Mouse (Mus musculus): ENCODE results near the gene Gcnt4. TPM values are rescaled to one million over a fixed set of nuclear protein-coding genes. Genes with fewer than 3 reads are reported as not detected.
"Not testable (repeated sequence)": the region's sequence is repeated elsewhere in the genome, so short reads cannot be mapped to it uniquely, and the experiment has no call there.

The Gcnt4 gene
- polyA plus RNA-seq (2014; fragmentation: Nextera tagmentation; extraction: Ambion mirVana): 0.25 and 0.29 TPM in 2 replicates

GRCm38 (mm10) chr13:96923999-96924961 is at the start of gene Gcnt4:
TSS of gene Gcnt4 (plus strand) at chr13:96924689.
- Histone ChIP-seq H3K4me1 (ENCODE audit: control insufficient read depth, insufficient read depth, low read length) (peaks cover 13% of the 10 kb centered on the region), H3K27me3 (ENCODE audit: control insufficient read depth, insufficient read depth, low read length) (peaks cover 18% of the 10 kb centered on the region), H3K9me3 (ENCODE audit: control insufficient read depth, low read length) (no peaks in the 10 kb centered on the region), H3K4me2 (peak within 1 kb of the TSS; percentile 99), H3K27ac (ENCODE audit: low read depth, low read length) (no peak within 1 kb of the TSS), H3K4me3 (ENCODE audit: low read depth, low read length) (peak within 1 kb of the TSS; percentile 65), H3K9ac (ENCODE audit: low read length) (peak within 1 kb of the TSS; percentile 71), H3K36me3 (ENCODE audit: control insufficient read depth, insufficient read depth, low read length) (no peaks in the 10 kb centered on the region)
- peak; percentile 85 for ATAC-seq (ENCODE audit: low FRiP score)
- 10% methylated on average over 53 of the region's 56 CpGs for WGBS
- DNase-seq (ENCODE audit: low spot score, missing footprints): peak; percentile 96

GRCm38 (mm10) chr13:96878220-96879057 is 46.0 kb upstream of the Gcnt4 start:
- 43% methylated on average over 12 of the region's 12 CpGs for WGBS
- Histone ChIP-seq H3K9me3 (ENCODE audit: control insufficient read depth, low read length) (no peaks in the 10 kb centered on the region), H3K4me1 (ENCODE audit: control insufficient read depth, insufficient read depth, low read length) (peaks cover 8% of the 10 kb centered on the region; the same call in 1 of the 2 replicates), H3K36me3 (ENCODE audit: control insufficient read depth, insufficient read depth, low read length) (no peaks in the 10 kb centered on the region), H3K27me3 (ENCODE audit: control insufficient read depth, insufficient read depth, low read length) (no peaks in the 10 kb centered on the region), H3K4me2 (0 out of 2 replicates have a peak overlapping the region, but pooled peaks have one; percentile 7), H3K27ac (ENCODE audit: low read depth, low read length) (no peak overlapping the region), H3K9ac (ENCODE audit: low read length) (0 out of 2 replicates have a peak overlapping the region, but pooled peaks have one; percentile 9), H3K4me3 (ENCODE audit: low read depth, low read length) (no peak overlapping the region)
- peak; percentile 90 for DNase-seq (ENCODE audit: low spot score, missing footprints)
- no peak for ATAC-seq (ENCODE audit: low FRiP score)

- ATAC-seq (ENCODE audit: low FRiP score): no peak
- 40% methylated on average over 1 of the region's 1 CpGs for WGBS
- H3K4me3 ChIP-seq (ENCODE audit: low read depth, low read length): no peak overlapping the region
These were observed 40.0 kb upstream of the Gcnt4 start for GRCm38 (mm10) chr13:96884534-96884933.

GRCm38 (mm10) chr13:96889985-96890384 is 34.5 kb upstream of the Gcnt4 start:
- DNase-seq (ENCODE audit: low spot score, missing footprints) (no peak), ATAC-seq (ENCODE audit: low FRiP score) (no peak)
- no peaks in the 10 kb centered on the region for H3K27me3 ChIP-seq (ENCODE audit: control insufficient read depth, insufficient read depth, low read length)
- H3K4me1 ChIP-seq (ENCODE audit: control insufficient read depth, insufficient read depth, low read length): no peaks in the 10 kb centered on the region
- no peak overlapping the region for H3K9ac ChIP-seq (ENCODE audit: low read length)
- H3K4me2 ChIP-seq: no peak overlapping the region
- 45% methylated on average over 2 of the region's 2 CpGs for WGBS
- H3K27ac ChIP-seq (ENCODE audit: low read depth, low read length): no peak overlapping the region
- H3K36me3 ChIP-seq (ENCODE audit: control insufficient read depth, insufficient read depth, low read length): no peaks in the 10 kb centered on the region
- H3K4me3 ChIP-seq (ENCODE audit: low read depth, low read length): no peak overlapping the region
- no peaks in the 10 kb centered on the region for H3K9me3 ChIP-seq (ENCODE audit: control insufficient read depth, low read length)

More at GRCm38 (mm10) chr13:96884534-96884933, 40.0 kb upstream of the Gcnt4 start:
- no peak for DNase-seq (ENCODE audit: low spot score, missing footprints)
- no peaks in the 10 kb centered on the region for H3K27me3 ChIP-seq (ENCODE audit: control insufficient read depth, insufficient read depth, low read length)
- H3K4me1 ChIP-seq (ENCODE audit: control insufficient read depth, insufficient read depth, low read length): no peaks in the 10 kb centered on the region
- no peaks in the 10 kb centered on the region for H3K36me3 ChIP-seq (ENCODE audit: control insufficient read depth, insufficient read depth, low read length)
- no peaks in the 10 kb centered on the region for H3K9me3 ChIP-seq (ENCODE audit: control insufficient read depth, low read length)
- H3K9ac ChIP-seq (ENCODE audit: low read length): no peak overlapping the region
- H3K27ac ChIP-seq (ENCODE audit: low read depth, low read length): no peak overlapping the region
- no peak overlapping the region for H3K4me2 ChIP-seq

GRCm38 (mm10) chr13:96895144-96895543 is 29.3 kb upstream of the Gcnt4 start:
- ATAC-seq (ENCODE audit: low FRiP score) (no peak), DNase-seq (ENCODE audit: low spot score, missing footprints) (no peak)
- 80% methylated on average over 2 of the region's 2 CpGs for WGBS
- Histone ChIP-seq H3K27me3 (ENCODE audit: control insufficient read depth, insufficient read depth, low read length) (no peaks in the 10 kb centered on the region), H3K36me3 (ENCODE audit: control insufficient read depth, insufficient read depth, low read length) (no peaks in the 10 kb centered on the region), H3K4me2 (no peak overlapping the region), H3K9ac (ENCODE audit: low read length) (no peak overlapping the region), H3K9me3 (ENCODE audit: control insufficient read depth, low read length) (no peaks in the 10 kb centered on the region), H3K27ac (ENCODE audit: low read depth, low read length) (no peak overlapping the region), H3K4me1 (ENCODE audit: control insufficient read depth, insufficient read depth, low read length) (no peaks in the 10 kb centered on the region), H3K4me3 (ENCODE audit: low read depth, low read length) (no peak overlapping the region)

- Histone ChIP-seq H3K36me3 (ENCODE audit: control insufficient read depth, insufficient read depth, low read length) (no peaks in the 10 kb centered on the region), H3K4me2 (no peak overlapping the region), H3K27ac (ENCODE audit: low read depth, low read length) (no peak overlapping the region), H3K9ac (ENCODE audit: low read length) (no peak overlapping the region), H3K9me3 (ENCODE audit: control insufficient read depth, low read length) (no peaks in the 10 kb centered on the region), H3K4me1 (ENCODE audit: control insufficient read depth, insufficient read depth, low read length) (no peaks in the 10 kb centered on the region), H3K4me3 (ENCODE audit: low read depth, low read length) (no peak overlapping the region), H3K27me3 (ENCODE audit: control insufficient read depth, insufficient read depth, low read length) (no peaks in the 10 kb centered on the region)
- WGBS: 80% methylated on average over 3 of the region's 3 CpGs
- DNase-seq (ENCODE audit: low spot score, missing footprints): no peak
- no peak for ATAC-seq (ENCODE audit: low FRiP score)
These were observed 17.8 kb upstream of the Gcnt4 start for GRCm38 (mm10) chr13:96906717-96907116.

GRCm38 (mm10) chr13:96911202-96911601 is 13.3 kb upstream of the Gcnt4 start:
- no peaks in the 10 kb centered on the region for H3K9me3 ChIP-seq (ENCODE audit: control insufficient read depth, low read length)
- H3K27ac ChIP-seq (ENCODE audit: low read depth, low read length): no peak overlapping the region
- WGBS: 89% methylated on average over 3 of the region's 3 CpGs
- no peak overlapping the region for H3K9ac ChIP-seq (ENCODE audit: low read length)
- H3K27me3 ChIP-seq (ENCODE audit: control insufficient read depth, insufficient read depth, low read length): no peaks in the 10 kb centered on the region
- H3K4me3 ChIP-seq (ENCODE audit: low read depth, low read length): no peak overlapping the region
- no peak for ATAC-seq (ENCODE audit: low FRiP score)
- no peak overlapping the region for H3K4me2 ChIP-seq
- DNase-seq (ENCODE audit: low spot score, missing footprints): no peak
- H3K4me1 ChIP-seq (ENCODE audit: control insufficient read depth, insufficient read depth, low read length): no peaks in the 10 kb centered on the region
- no peaks in the 10 kb centered on the region for H3K36me3 ChIP-seq (ENCODE audit: control insufficient read depth, insufficient read depth, low read length)

GRCm38 (mm10) chr13:96923134-96923533 is 1.4 kb upstream of the Gcnt4 start:
- H3K4me1 ChIP-seq (ENCODE audit: control insufficient read depth, insufficient read depth, low read length); DNase-seq (ENCODE audit: low spot score, missing footprints); H3K4me2 ChIP-seq; H3K9ac ChIP-seq (ENCODE audit: low read length); ATAC-seq (ENCODE audit: low FRiP score); H3K27ac ChIP-seq (ENCODE audit: low read depth, low read length); H3K4me3 ChIP-seq (ENCODE audit: low read depth, low read length); H3K9me3 ChIP-seq (ENCODE audit: control insufficient read depth, low read length); H3K36me3 ChIP-seq (ENCODE audit: control insufficient read depth, insufficient read depth, low read length): not testable (repeated sequence)
- H3K27me3 ChIP-seq (ENCODE audit: control insufficient read depth, insufficient read depth, low read length): peaks cover 18% of the 10 kb centered on the region
- 93% methylated on average over 4 of the region's 4 CpGs for WGBS
